Comparison of ENCODE assay signal across 8 mouse cellular contexts in genomic region chr11:119355443-119356385, GRCm38 (mm10). TPM values are rescaled to one million over a fixed set of nuclear protein-coding genes. Genes with fewer than 3 reads are reported as not detected.
DNase-seq lines count a peak whose midpoint lies in the region; ATAC-seq and TF ChIP-seq lines count a peak whose summit lies in the region.

Sgsh (minus strand) TSS chr11:119355536.
Slc26a11 (plus strand) TSS chr11:119355557.

- H3K4me1 ChIP-seq in hindbrain, embryonic 11.5 days (replicated peaks; ENCODE audit: control insufficient read depth, insufficient read depth, low read length): peaks cover 2% of the 10 kb centered on the region; the same call in 1 of the 2 replicates
- peaks cover 7% of the 10 kb centered on the region; the same call in 1 of the 2 replicates for H3K4me1 ChIP-seq in lung, postnatal 0 days (ENCODE audit: insufficient read depth, low read depth, low read length)

- WGBS in hindbrain, embryonic 11.5 days: 2% methylated on average over 35 of the region's 40 CpGs
- WGBS in lung, postnatal 0 days: 2% methylated on average over 37 of the region's 40 CpGs

- DNase-seq in NIH3T3 (ENCODE audit: low read depth): peak; percentile 87
- peak; percentile 88 to 89 for DNase-seq in cerebellum, postnatal 10 days
- peak; percentile 60 to 72 for DNase-seq in frontal cortex, postnatal 10 days (ENCODE audit: low spot score in 2 of 2)
- DNase-seq in hindbrain, embryonic 11.5 days (ENCODE audit: low spot score): peak; percentile 89
- peak; percentile 69 for DNase-seq in layer of hippocampus, adult 9-11 months
- DNase-seq in lung, postnatal 0 days (ENCODE audit: low spot score): peak; percentile 93
- DNase-seq in ovary, postnatal 10 days (ENCODE audit: low spot score): peak; percentile 63
- peak; percentile 33 to 43 for DNase-seq in thymus, postnatal 10 days (ENCODE audit: low spot score in 2 of 2)

- H3K4me2 ChIP-seq in hindbrain, embryonic 11.5 days (replicated peaks; ENCODE audit: low read depth, low read length): peak within 1 kb of the TSS; percentile 97
- peak within 1 kb of the TSS; percentile 79 for H3K4me2 ChIP-seq in lung, postnatal 0 days (replicated peaks; ENCODE audit: low read depth, low read length)

- no peaks in the 10 kb centered on the region for H3K27me3 ChIP-seq in hindbrain, embryonic 11.5 days (ENCODE audit: control insufficient read depth, insufficient read depth, low read length)
- H3K27me3 ChIP-seq in lung, postnatal 0 days (replicated peaks; ENCODE audit: insufficient read depth, low read length): no peaks in the 10 kb centered on the region

- peak within 1 kb of the TSS; percentile 66 for H3K4me3 ChIP-seq in hindbrain, embryonic 11.5 days (ENCODE audit: low read depth, low read length)
- H3K4me3 ChIP-seq in lung, postnatal 0 days (ENCODE audit: low read depth, low read length): peak within 1 kb of the TSS; percentile 69

- TF ChIP-seq EP300 in lung, postnatal 0 days (IDR thresholded peaks at IDR 0.05): no peak

- H3K36me3 ChIP-seq in hindbrain, embryonic 11.5 days (ENCODE audit: control insufficient read depth, insufficient read depth, low read length): no peaks in the 10 kb centered on the region
- H3K36me3 ChIP-seq in lung, postnatal 0 days (ENCODE audit: insufficient read depth, low read length): no peaks in the 10 kb centered on the region

- H3K9ac ChIP-seq in hindbrain, embryonic 11.5 days (ENCODE audit: low read depth, low read length): peak within 1 kb of the TSS; percentile 71
- H3K9ac ChIP-seq in lung, postnatal 0 days (replicated peaks; ENCODE audit: low read depth): peak within 1 kb of the TSS; percentile 66

- peak within 1 kb of the TSS; percentile 47 for H3K27ac ChIP-seq in hindbrain, embryonic 11.5 days (ENCODE audit: low read depth, low read length)
- peak within 1 kb of the TSS; percentile 88 for H3K27ac ChIP-seq in lung, postnatal 0 days (ENCODE audit: low read length)

- no peaks in the 10 kb centered on the region for H3K9me3 ChIP-seq in hindbrain, embryonic 11.5 days (ENCODE audit: control insufficient read depth, low read length)
- no peaks in the 10 kb centered on the region for H3K9me3 ChIP-seq in lung, postnatal 0 days (ENCODE audit: low read length)

- ATAC-seq in hindbrain, embryonic 11.5 days (ENCODE audit: low FRiP score): peak; percentile 94
- ATAC-seq in lung, postnatal 0 days: peak; percentile 98

- TF ChIP-seq CTCF in lung, postnatal 0 days (IDR thresholded peaks at IDR 0.05): no peak

RNA-seq across cellular contexts. Expression of gene Sgsh, which starts in this region (rescaled TPM):
- polyA plus RNA-seq in hindbrain, embryonic 11.5 days (2014; fragmentation: Nextera tagmentation; extraction: Ambion mirVana): 4.4 and 6.0 TPM in 2 replicates
- polyA plus RNA-seq in lung, postnatal 0 days (2015; fragmentation: Nextera tagmentation; extraction: Ambion mirVana): 12.6 TPM in 2 replicates

RNA-seq across cellular contexts. Expression of gene Slc26a11, which starts in this region (rescaled TPM):
- polyA plus RNA-seq in hindbrain, embryonic 11.5 days (2014; fragmentation: Nextera tagmentation; extraction: Ambion mirVana): 3.3 and 3.8 TPM in 2 replicates
- polyA plus RNA-seq in lung, postnatal 0 days (2015; fragmentation: Nextera tagmentation; extraction: Ambion mirVana): 11.6 and 12.0 TPM in 2 replicates

Comparison
In these comparisons a context has a peak if more than half of its experiments do, and no peak if none do; other contexts are left out.
1. Peak in every context shown above with its lines: DNase-seq, ATAC-seq, H3K4me3 ChIP-seq and H3K27ac ChIP-seq.
2. DNase-seq: peak in every context shown above with its lines; median percentile 93 in lung, postnatal 0 days; 89 in hindbrain, embryonic 11.5 days; 88 in cerebellum, postnatal 10 days; 87 in NIH3T3; 69 in layer of hippocampus, adult 9-11 months; 66 in frontal cortex, postnatal 10 days; 63 in ovary, postnatal 10 days; 38 in thymus, postnatal 10 days.